Mouse (Mus musculus) embryonic facial prominence, embryonic 10.5 days (tissue): Measurements from ENCODE around the gene Lect2. TPM values are rescaled to one million over a fixed set of nuclear protein-coding genes. Genes with fewer than 3 reads are reported as not detected.

Source experiments
- DNase-seq: peaks from one replicate; pipeline ENCODE4 v3.0.0-alpha.2; 2017; ENCODE audit warnings: low spot score
- H3K27ac ChIP-seq: fragments of 300-500 bp; sonication (generic); replicated peaks from 2 replicates; pipeline ENCODE4 v1.5.1; 2016; ENCODE audit warnings: mild to moderate bottlenecking
- H3K27me3 ChIP-seq: fragments of 300-500 bp; sonication (generic); replicated peaks from 2 replicates; pipeline ENCODE4 v1.6.1; 2016; ENCODE audit warnings: low read depth, mild to moderate bottlenecking; ENCODE audit not compliant: poor library complexity, severe bottlenecking
- H3K36me3 ChIP-seq: fragments of 300-500 bp; sonication (generic); replicated peaks from 2 replicates; pipeline ENCODE4 v1.6.1; 2016; ENCODE audit warnings: mild to moderate bottlenecking, moderate library complexity
- H3K4me1 ChIP-seq: fragments of 300-500 bp; sonication (generic); 2 replicates; pipeline ENCODE4 v1.6.1; 2016
- H3K4me3 ChIP-seq: fragments of 300-500 bp; sonication (generic); 2 replicates; pipeline ENCODE4 v1.5.1; 2016; ENCODE audit warnings: mild to moderate bottlenecking, moderate library complexity
- H3K9me3 ChIP-seq: fragments of 300-500 bp; sonication (generic); 2 replicates; pipeline ENCODE4 v1.6.1; 2016; ENCODE audit warnings: mild to moderate bottlenecking
- WGBS: fragments of 180-500 bp; shearing (Covaris S2); methylation state at CpG from one replicate; pipeline ENCODE4 v1.1.7; 2016; 5-methylcytosine and 5-hydroxymethylcytosine counted together
- polyA plus RNA-seq: library from polyadenylated mRNA; unstranded; fragments of >200 nt; fragmentation: Nextera tagmentation; extraction: Ambion mirVana; gene quantifications from 2 replicates; pipeline ENCODE4 v1.2.1, GENCODE M21; 2016

The Lect2 gene
- polyA plus RNA-seq, 1 experiment from 2014 or later = not detected

DNA sequence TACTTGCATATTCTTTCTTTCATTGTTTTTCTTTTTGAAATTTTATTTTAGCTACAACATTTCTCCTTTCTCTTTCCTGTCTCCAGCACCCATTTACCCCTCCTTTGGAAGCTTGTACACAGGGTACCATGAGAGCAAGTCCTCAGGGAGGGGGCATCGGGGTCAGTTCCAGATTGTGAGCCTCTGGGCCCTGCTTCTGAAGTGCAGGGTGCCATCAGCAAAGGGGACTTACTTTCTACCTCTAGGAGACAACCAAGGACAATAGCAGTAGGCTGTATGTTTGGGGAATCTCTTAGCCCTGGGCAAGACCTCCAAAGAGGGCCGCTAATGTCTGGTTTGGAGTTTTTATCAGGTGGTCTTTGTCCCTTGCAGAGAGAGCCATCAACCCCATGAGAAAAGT is 5.6 kb upstream of the Lect2 start:
- no peak overlapping the region for H3K4me3 ChIP-seq
- no peak overlapping the region for H3K27ac ChIP-seq
- WGBS = 45% methylated on average over 2 of the region's 2 CpGs
- H3K4me1 ChIP-seq = peaks cover 29% of the 10 kb centered on the region
- no peak for DNase-seq
- H3K27me3 ChIP-seq = no peaks in the 10 kb centered on the region
- no peaks in the 10 kb centered on the region for H3K9me3 ChIP-seq
- H3K36me3 ChIP-seq = no peaks in the 10 kb centered on the region

DNA sequence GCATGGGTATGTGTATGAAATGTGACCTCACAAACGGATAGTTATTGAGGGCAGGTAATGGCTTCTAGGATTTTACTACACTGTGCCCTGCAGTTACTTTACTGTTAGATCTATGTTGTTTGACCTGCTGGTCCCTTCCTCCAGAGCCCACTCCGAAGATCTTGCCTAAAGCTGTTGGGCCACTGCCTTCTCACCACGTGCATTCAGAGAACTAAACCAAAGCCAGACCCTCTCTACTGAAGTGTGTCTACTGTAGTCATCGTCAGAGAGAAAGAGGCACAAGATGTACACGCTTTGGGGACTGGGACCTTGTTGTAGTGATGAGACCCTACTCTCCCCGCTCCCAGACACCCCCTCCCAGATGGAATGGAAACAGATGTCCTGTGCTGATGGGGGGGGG is 3.4 kb upstream of the Lect2 start:
- WGBS = 85% methylated on average over 6 of the region's 6 CpGs

DNA sequence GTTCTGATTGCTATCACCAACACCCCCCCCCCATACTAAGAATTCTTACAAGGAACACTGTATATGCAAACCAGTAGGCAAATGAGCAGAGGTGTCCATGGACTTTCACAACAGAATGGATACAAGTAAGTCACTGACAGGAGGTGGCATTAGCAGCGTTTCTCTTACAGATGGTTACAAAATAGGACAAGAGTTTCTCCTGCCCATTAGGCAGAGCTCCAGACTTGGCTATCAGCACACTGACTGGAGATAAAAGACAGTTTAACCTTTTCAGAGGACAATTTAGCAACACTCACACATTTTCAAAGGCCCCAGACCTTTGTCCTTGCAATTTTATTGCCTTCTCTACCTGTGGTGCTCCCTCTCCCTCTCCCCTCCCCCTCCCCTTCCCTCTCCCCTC is 2.3 kb upstream of the Lect2 start:
- DNase-seq = no peak
- Histone ChIP-seq H3K27me3 (no peaks in the 10 kb centered on the region), H3K9me3 (no peaks in the 10 kb centered on the region), H3K36me3 (no peaks in the 10 kb centered on the region), H3K4me3 (no peak overlapping the region), H3K4me1 (peaks cover 19% of the 10 kb centered on the region), H3K27ac (no peak overlapping the region)
- 57% methylated on average over 1 of the region's 1 CpGs for WGBS

More for the DNA sequence above, 3.4 kb upstream of the Lect2 start:
- Histone ChIP-seq H3K27ac (no peak overlapping the region), H3K4me3 (no peak overlapping the region), H3K27me3 (no peaks in the 10 kb centered on the region), H3K9me3 (no peaks in the 10 kb centered on the region), H3K4me1 (peaks cover 19% of the 10 kb centered on the region), H3K36me3 (no peaks in the 10 kb centered on the region)
- DNase-seq = no peak

DNA sequence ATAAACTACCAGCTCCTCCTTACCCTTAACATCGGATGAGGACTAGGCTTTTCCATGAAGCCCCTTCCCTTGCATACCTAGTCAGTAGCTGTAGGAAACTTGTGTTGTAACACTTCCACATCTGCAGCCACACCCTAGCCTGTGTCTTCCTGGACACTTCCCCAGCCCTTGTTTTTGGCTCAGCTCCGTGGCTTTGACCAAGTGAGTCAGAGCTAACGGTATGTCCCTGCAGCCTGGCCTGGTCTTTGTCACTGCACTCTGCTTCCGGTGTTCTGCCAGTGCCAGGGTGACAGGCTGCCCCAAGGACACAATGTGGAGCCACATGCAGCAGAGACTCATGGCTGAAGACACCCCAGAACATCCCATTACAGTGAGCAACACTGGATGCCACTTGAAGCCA is 1.1 kb upstream of the Lect2 start:
- Histone ChIP-seq H3K4me1 (peaks cover 13% of the 10 kb centered on the region), H3K27ac (no peak overlapping the region), H3K9me3 (no peaks in the 10 kb centered on the region), H3K4me3 (no peak overlapping the region), H3K27me3 (no peaks in the 10 kb centered on the region), H3K36me3 (no peaks in the 10 kb centered on the region)
- no peak for DNase-seq
- 74% methylated on average over 4 of the region's 4 CpGs for WGBS

DNA sequence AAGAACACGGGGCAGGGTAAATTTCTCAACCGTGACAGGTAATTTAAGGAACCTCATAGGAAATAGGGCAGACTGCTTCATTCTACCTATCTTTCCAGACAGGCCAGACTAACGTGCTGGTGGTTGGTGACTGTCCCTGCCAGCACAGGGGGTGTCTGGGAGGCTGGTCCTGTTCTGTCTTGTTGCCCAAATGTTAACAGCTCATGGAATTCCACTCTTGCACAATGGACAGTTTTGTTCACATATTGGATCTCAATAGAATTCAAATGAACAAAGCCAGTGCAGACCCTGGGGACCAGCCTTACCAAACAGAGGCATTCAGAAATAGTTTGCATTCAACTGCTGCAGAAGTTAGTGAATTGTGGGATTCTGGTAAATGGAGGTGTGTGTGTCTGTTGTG is 3.3 kb downstream of the Lect2 start:
- H3K27ac ChIP-seq = no peak overlapping the region
- H3K36me3 ChIP-seq = no peaks in the 10 kb centered on the region
- 68% methylated on average over 3 of the region's 3 CpGs for WGBS
- no peaks in the 10 kb centered on the region for H3K9me3 ChIP-seq
- H3K27me3 ChIP-seq = no peaks in the 10 kb centered on the region
- no peak for DNase-seq
- H3K4me1 ChIP-seq = peaks cover 8% of the 10 kb centered on the region; the same call in 1 of the 2 replicates
- H3K4me3 ChIP-seq = no peak overlapping the region

DNA sequence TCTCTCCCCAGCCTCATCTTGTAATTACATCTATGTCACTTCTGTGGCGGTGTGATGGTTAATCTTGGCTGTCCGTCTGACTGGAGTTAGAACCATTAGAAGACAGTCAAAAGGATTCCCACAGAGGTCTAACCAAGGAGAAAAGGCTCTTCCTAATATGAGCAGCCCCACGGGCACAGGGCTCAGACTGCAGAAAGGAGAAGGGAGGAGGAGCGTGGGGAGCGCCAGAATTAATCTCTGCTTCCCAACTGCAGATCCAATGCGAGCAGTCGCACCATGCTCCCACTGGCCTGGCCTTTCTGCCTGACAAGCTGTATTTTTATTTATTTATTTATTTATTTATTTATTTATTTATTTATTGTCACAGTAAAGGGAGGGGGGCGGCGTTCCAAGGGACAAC is 4.5 kb downstream of the Lect2 start:
- Histone ChIP-seq H3K27me3 (no peaks in the 10 kb centered on the region), H3K4me3 (no peak overlapping the region), H3K9me3 (no peaks in the 10 kb centered on the region), H3K27ac (no peak overlapping the region), H3K4me1 (peaks cover 4% of the 10 kb centered on the region; the same call in 1 of the 2 replicates), H3K36me3 (no peaks in the 10 kb centered on the region)
- no peak for DNase-seq
- 80% methylated on average over 9 of the region's 9 CpGs for WGBS

DNA sequence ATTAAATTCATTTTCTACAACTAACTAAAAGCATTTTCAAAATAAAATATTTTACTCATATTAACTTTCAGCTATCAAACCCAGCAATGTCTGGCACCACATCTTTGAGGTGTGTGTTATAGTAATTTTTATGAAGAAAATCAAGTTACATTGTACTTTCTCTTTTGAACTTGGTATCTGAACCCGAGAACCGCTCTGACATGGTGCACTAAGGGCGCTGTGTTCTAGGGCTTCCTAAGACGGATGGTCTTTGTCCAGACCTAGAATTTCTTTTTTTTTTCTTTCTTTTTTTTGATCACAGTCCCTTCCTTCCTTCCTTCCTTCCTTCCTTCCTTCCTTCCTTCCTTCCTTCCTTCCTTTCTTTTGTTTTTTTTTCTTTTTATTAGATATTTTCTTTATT is 8.5 kb downstream of the Lect2 start:
- Histone ChIP-seq H3K4me1 (peaks cover 4% of the 10 kb centered on the region; the same call in 1 of the 2 replicates), H3K27ac (no peak overlapping the region), H3K9me3 (peaks cover 3% of the 10 kb centered on the region), H3K27me3 (no peaks in the 10 kb centered on the region), H3K4me3 (no peak overlapping the region), H3K36me3 (no peaks in the 10 kb centered on the region)
- WGBS = 94% methylated on average over 4 of the region's 4 CpGs
- DNase-seq = no peak

DNA sequence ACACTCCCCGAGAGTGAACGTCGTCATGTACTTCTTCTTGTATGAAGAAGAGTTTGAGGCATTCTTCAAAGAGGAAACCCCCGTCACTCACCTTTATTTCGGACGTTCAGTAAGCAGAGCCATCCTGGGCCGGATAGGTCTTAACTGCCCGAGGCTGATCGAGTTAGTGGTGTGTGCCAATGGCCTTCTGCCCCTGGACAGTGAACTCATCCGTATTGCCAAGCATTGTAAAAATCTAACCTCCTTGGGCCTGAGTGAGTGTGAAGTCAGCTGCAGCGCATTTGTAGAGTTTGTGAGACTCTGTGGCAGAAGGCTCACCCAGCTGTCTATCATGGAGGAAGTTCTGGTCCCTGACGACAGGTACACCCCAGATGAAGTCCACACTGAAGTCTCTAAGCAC is 11.3 kb downstream of the Lect2 start:
- Histone ChIP-seq H3K4me3 (no peak overlapping the region), H3K4me1 (no peaks in the 10 kb centered on the region), H3K27me3 (no peaks in the 10 kb centered on the region), H3K36me3 (no peaks in the 10 kb centered on the region), H3K9me3 (peaks cover 10% of the 10 kb centered on the region), H3K27ac (no peak overlapping the region)
- no peak for DNase-seq
- 87% methylated on average over 12 of the region's 12 CpGs for WGBS

DNA sequence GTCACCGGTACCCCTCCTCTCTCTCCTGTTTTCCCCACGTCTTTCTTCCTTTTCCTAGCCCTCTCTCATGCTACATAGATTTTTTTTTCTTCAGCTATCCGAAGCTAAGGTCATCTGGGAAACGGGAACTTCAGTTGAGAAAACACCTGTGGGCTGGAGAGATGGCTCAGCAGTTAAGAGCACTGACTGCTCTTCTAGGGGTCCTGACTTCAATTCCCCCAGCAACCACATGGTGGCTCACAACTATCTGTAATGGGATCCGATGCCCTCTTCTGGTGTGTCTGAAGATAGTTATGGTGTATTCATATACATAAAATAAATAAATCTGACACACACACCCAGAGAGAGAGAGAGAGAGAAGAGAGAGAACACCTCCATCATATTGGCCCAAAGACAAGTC is 12.7 kb downstream of the Lect2 start:
- Histone ChIP-seq H3K27ac (no peak overlapping the region), H3K36me3 (no peaks in the 10 kb centered on the region), H3K9me3 (peaks cover 10% of the 10 kb centered on the region), H3K4me1 (no peaks in the 10 kb centered on the region), H3K27me3 (no peaks in the 10 kb centered on the region), H3K4me3 (no peak overlapping the region)
- no peak for DNase-seq
- WGBS = 79% methylated on average over 5 of the region's 5 CpGs

DNA sequence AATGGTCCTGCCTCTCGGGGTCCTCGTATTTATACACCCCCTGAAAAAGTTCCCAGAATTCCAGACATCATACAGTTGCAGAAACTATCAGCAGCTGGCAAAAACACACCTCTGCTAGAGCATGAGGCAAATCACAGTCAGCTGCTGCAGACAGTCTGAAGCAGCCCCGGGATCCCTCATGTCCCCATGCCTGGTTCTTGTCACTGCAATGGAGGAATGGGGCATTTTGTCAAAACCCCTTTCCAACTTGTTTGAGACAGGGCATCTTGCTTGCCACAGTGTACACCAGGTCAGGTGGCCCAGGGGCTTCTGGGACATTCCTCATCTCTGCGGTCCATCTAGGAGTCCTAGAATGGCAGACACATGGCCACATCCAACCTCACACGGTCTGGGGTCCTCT is 13.4 kb downstream of the Lect2 start:
- H3K4me1 ChIP-seq = no peaks in the 10 kb centered on the region
- H3K9me3 ChIP-seq = peaks cover 10% of the 10 kb centered on the region
- no peaks in the 10 kb centered on the region for H3K36me3 ChIP-seq
- no peak overlapping the region for H3K4me3 ChIP-seq
- H3K27ac ChIP-seq = no peak overlapping the region
- DNase-seq = no peak
- no peaks in the 10 kb centered on the region for H3K27me3 ChIP-seq
- 87% methylated on average over 5 of the region's 5 CpGs for WGBS

DNA sequence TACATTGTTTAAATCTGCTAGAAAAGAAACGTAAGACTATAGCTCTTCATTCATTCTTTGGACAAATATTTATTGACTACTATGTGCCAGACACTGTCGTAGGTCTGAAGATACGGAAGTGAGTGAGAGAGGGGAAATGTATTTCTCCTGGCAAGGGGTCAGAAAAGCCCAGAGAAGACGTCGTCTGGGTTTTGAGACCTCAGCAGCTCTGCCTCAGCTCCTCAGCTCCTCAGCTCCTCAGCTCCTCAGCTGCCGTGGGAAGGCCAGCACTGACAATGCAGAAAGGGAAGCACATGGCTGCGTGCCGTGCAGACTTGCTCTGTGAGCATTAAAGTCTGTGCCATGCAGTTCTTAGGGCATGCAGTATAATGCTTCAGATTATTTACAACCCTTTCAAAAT is 18.6 kb downstream of the Lect2 start:
- no peak for DNase-seq
- Histone ChIP-seq H3K9me3 (peaks cover 5% of the 10 kb centered on the region; the same call in 1 of the 2 replicates), H3K27me3 (no peaks in the 10 kb centered on the region), H3K4me3 (no peak overlapping the region), H3K36me3 (no peaks in the 10 kb centered on the region), H3K4me1 (no peaks in the 10 kb centered on the region), H3K27ac (no peak overlapping the region)
- 74% methylated on average over 8 of the region's 8 CpGs for WGBS

DNA sequence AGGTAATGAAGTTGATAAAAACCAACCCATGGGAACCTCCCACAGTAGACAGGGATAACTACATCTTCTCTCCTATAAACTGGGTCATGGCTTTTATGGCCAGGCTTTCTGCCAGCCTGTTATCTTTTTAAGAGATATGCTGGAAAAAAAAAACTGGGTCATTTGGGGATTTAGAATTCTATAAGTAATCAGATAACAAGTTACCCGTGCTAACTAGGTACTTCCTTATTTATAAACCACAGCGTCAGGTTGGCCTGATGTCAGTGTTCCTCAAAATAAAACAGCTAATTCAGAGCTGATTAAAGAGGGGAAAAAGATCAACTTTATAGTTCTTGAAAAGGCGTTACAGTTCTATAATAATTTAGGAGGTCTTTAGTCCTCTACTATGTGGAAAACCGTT is 19.3 kb downstream of the Lect2 start:
- Histone ChIP-seq H3K4me1 (no peaks in the 10 kb centered on the region), H3K27ac (no peak overlapping the region), H3K4me3 (no peak overlapping the region), H3K27me3 (no peaks in the 10 kb centered on the region), H3K36me3 (no peaks in the 10 kb centered on the region), H3K9me3 (no peaks in the 10 kb centered on the region)
- DNase-seq = no peak
- 90% methylated on average over 4 of the region's 4 CpGs for WGBS

DNA sequence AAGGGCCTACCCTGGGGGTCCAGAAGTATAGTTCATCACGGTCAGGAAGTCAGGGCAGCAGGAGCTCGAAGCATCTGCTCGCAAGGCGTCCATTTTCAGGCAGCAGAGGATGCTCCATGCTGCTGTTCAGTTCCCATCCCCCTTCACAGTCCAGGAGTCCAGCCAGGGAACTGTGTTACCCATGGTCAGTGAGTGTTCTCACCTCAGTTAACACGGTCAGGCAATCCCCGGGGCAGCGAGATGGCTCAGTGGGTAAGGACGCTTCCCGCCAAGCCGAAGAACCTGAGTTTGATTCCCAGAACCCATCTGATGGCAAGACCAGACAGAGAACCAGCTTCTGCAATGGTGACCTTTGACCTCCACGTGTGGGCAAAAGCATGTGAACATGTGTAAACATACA is 20.0 kb downstream of the Lect2 start:
- Histone ChIP-seq H3K36me3 (no peaks in the 10 kb centered on the region), H3K9me3 (no peaks in the 10 kb centered on the region), H3K27me3 (no peaks in the 10 kb centered on the region), H3K4me3 (no peak overlapping the region), H3K4me1 (no peaks in the 10 kb centered on the region), H3K27ac (no peak overlapping the region)
- 87% methylated on average over 11 of the region's 11 CpGs for WGBS
- no peak for DNase-seq

DNA sequence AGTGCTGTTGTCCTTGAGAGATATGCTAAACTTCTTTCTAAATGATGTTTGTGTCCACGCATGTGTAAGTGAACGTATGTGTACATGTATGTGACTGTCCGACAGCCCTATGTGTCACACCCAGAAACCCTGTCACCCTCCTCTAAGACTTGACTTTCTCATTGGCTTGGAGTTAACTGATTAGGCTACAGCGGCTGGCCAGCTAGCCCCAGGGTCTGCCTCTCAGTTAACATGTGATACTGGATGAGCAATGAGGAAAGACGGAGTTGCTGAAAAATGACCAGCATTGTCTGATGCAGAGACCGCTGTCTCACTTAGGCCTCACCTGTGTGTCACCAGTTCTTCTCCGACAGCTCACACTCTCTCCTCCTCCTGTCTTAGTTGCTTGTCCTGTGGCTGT is 20.5 kb downstream of the Lect2 start:
- Histone ChIP-seq H3K36me3 (no peaks in the 10 kb centered on the region), H3K4me3 (no peak overlapping the region), H3K9me3 (no peaks in the 10 kb centered on the region), H3K4me1 (peaks cover 2% of the 10 kb centered on the region), H3K27ac (no peak overlapping the region), H3K27me3 (no peaks in the 10 kb centered on the region)
- 87% methylated on average over 7 of the region's 7 CpGs for WGBS
- DNase-seq = no peak
